Mouse (Mus musculus) central nervous system, embryonic 11.5 days (tissue): ENCODE results near the gene Rasal3. TPM values are rescaled to one million over a fixed set of nuclear protein-coding genes. Genes with fewer than 3 reads are reported as not detected.

Experiments used
- polyA plus RNA-seq: library from polyadenylated mRNA; depleted of rRNA; stranded (reverse); fragments of >200 nt; gene quantifications from 2 replicates; pipeline ENCODE4 v1.2.3, GENCODE M21; 2012; rRNA removed

Rasal3 gene
- polyA plus RNA-seq: 0.81 and 0.97 TPM in 2 replicates

GRCm38 (mm10) chr17:32403417-32403816, at the start of gene Rasal3:
TSS of gene Rasal3 (minus strand) at chr17:32403583.

GRCm38 (mm10) chr17:32452482-32452881, 49.1 kb upstream of the Rasal3 start, which contains the start of gene Cyp4f39:
TSS of gene Cyp4f39 (plus strand) at chr17:32452723.

GRCm38 (mm10) chr17:32424034-32424433, 20.7 kb upstream of the Rasal3 start, which contains the start of gene Pglyrp2:
TSS of gene Pglyrp2 (minus strand) at chr17:32424167.

GRCm38 (mm10) chr17:32389101-32389659, 14.2 kb downstream of the Rasal3 start, which contains the start of gene Wiz:
TSS of gene Wiz (minus strand) at chr17:32389439.

GRCm38 (mm10) chr17:32350382-32350983, 52.9 kb downstream of the Rasal3 start, which contains the start of gene Akap8l:
TSS of gene Akap8l (minus strand) at chr17:32350607.

Other genes starting within 250 kb of the Rasal3 start
- gene Notch3, start 236.7 kb downstream of the Rasal3 start, polyA plus RNA-seq: 61.2 and 68.9 TPM in 2 replicates
- 0.24 and 0.26 TPM in 2 replicates for gene Ephx3, start 214.0 kb downstream of the Rasal3 start, polyA plus RNA-seq
- 74.6 and 79.3 TPM in 2 replicates for gene Brd4, start 118.9 kb downstream of the Rasal3 start, polyA plus RNA-seq
- gene Akap8, start 82.3 kb downstream of the Rasal3 start, polyA plus RNA-seq: 144 and 172 TPM in 2 replicates
- 131 and 236 TPM in 2 replicates for gene Akap8l, start 53.0 kb downstream of the Rasal3 start, polyA plus RNA-seq
- gene Wiz, start 14.1 kb downstream of the Rasal3 start, polyA plus RNA-seq: 63.1 and 67.4 TPM in 2 replicates
- gene Pglyrp2, start 20.6 kb upstream of the Rasal3 start, polyA plus RNA-seq: 0.14 and 0.24 TPM in 2 replicates
- 0.16 and 0.26 TPM in 2 replicates for gene Cyp4f39, start 49.1 kb upstream of the Rasal3 start, polyA plus RNA-seq
- gene Cyp4f17, start 102.5 kb upstream of the Rasal3 start, polyA plus RNA-seq: 12.7 and 16.5 TPM in 2 replicates
- gene Cyp4f16, start 133.0 kb upstream of the Rasal3 start, polyA plus RNA-seq: 17.5 and 24.1 TPM in 2 replicates
- not detected in 2 replicates for gene Cyp4f37, start 217.7 kb upstream of the Rasal3 start, polyA plus RNA-seq